In genomic region chr15:87089827-87090226, GRCm38 (mm10) we compare ENCODE assay signal across 32 mouse cellular contexts.
DNase-seq lines count a peak whose midpoint lies in the region; ATAC-seq lines count a peak whose summit lies in the region.
"Had no signal": no experiment of that assay in that cellular context is flagged by ENCODE, and none has a peak within 500 bp of the region (broad histone marks: within the 10 kb centered on the region; RNA-seq: fewer than 3 reads in every experiment).

No protein-coding gene starts in this region.

- WGBS in kidney, embryonic 15.5 days = 48% methylated on average over 5 of the region's 5 CpGs
- 37% methylated on average over 5 of the region's 5 CpGs for WGBS in neural tube, embryonic 15.5 days

- no peak overlapping the region for H3K9ac ChIP-seq in kidney, embryonic 15.5 days
- H3K9ac ChIP-seq in neural tube, embryonic 15.5 days (replicated peaks) = no peak overlapping the region
- H3K9ac ChIP-seq: embryonic facial prominence, embryonic 13.5 days; forebrain, embryonic 12.5 days; heart, embryonic 15.5 days; hindbrain, embryonic 14.5 days; limb, embryonic 15.5 days; liver, embryonic 13.5 days; midbrain, embryonic 15.5 days; neural tube, embryonic 13.5 days; stomach, embryonic 15.5 days had no signal

- H3K9me3 ChIP-seq in kidney, embryonic 15.5 days (replicated peaks) = no peaks in the 10 kb centered on the region
- no peaks in the 10 kb centered on the region for H3K9me3 ChIP-seq in neural tube, embryonic 15.5 days (replicated peaks)
- H3K9me3 ChIP-seq: embryonic facial prominence, embryonic 13.5 days; forebrain, embryonic 12.5 days; heart, embryonic 10.5 days; heart, embryonic 15.5 days; limb, embryonic 10.5 days; limb, embryonic 15.5 days; liver, embryonic 13.5 days; midbrain, embryonic 15.5 days; neural tube, embryonic 13.5 days; stomach, embryonic 15.5 days had no signal

- peak; percentile 57 for DNase-seq in embryo, embryonic 10 days (ENCODE audit: low spot score)
- DNase-seq in embryo, embryonic 9.5 days (ENCODE audit: extremely low spot score) = no peak
- no peak for DNase-seq in kidney, adult 9 months
- DNase-seq in neural tube, embryonic 10.5 days (ENCODE audit: extremely low spot score, low spot score) = peak; percentile 26
- DNase-seq: adrenal gland, adult 2 months; adrenal gland, postnatal 36 days; cerebellum, adult 2 months; cerebellum, postnatal 14 days; gastrocnemius, postnatal 25 days; heart, adult 11 months; kidney, adult 11 months; layer of hippocampus, postnatal 36 days; liver, embryonic 13.5 days; lung, postnatal 10 days; right cerebral cortex, postnatal 25 days had no signal

- H3K4me3 ChIP-seq in kidney, embryonic 15.5 days (replicated peaks) = no peak overlapping the region
- no peak overlapping the region for H3K4me3 ChIP-seq in neural tube, embryonic 15.5 days (replicated peaks)
- H3K4me3 ChIP-seq: embryonic facial prominence, embryonic 13.5 days; forebrain, embryonic 12.5 days; heart, embryonic 10.5 days; heart, embryonic 15.5 days; limb, embryonic 10.5 days; limb, embryonic 15.5 days; liver, embryonic 13.5 days; midbrain, embryonic 15.5 days; neural tube, embryonic 13.5 days; stomach, embryonic 15.5 days had no signal

- no peak overlapping the region for H3K4me2 ChIP-seq in kidney, embryonic 15.5 days
- H3K4me2 ChIP-seq in neural tube, embryonic 15.5 days = no peak overlapping the region
- H3K4me2 ChIP-seq: embryonic facial prominence, embryonic 13.5 days; forebrain, embryonic 12.5 days; heart, embryonic 15.5 days; hindbrain, embryonic 14.5 days; limb, embryonic 15.5 days; liver, embryonic 13.5 days; midbrain, embryonic 15.5 days; neural tube, embryonic 13.5 days; stomach, embryonic 15.5 days had no signal

- ATAC-seq in kidney, embryonic 15.5 days (replicated peaks; ENCODE audit: low FRiP score) = 0 out of 2 replicates have a peak, but pooled peaks have one; percentile 22
- no peak for ATAC-seq in neural tube, embryonic 15.5 days (ENCODE audit: low FRiP score)
- ATAC-seq in megakaryocyte, adult 5-6 weeks (ENCODE audit: poor library complexity, severe bottlenecking) = no peak
- ATAC-seq: activated CD4-positive, CD25-positive, alpha-beta regulatory T cell, adult 4 months; inflammation-experienced regulatory T-cells, adult 6 months; midbrain, embryonic 15.5 days had no signal

- H3K36me3 ChIP-seq in kidney, embryonic 15.5 days = no peaks in the 10 kb centered on the region
- no peaks in the 10 kb centered on the region for H3K36me3 ChIP-seq in neural tube, embryonic 15.5 days
- H3K36me3 ChIP-seq: embryonic facial prominence, embryonic 13.5 days; forebrain, embryonic 12.5 days; heart, embryonic 10.5 days; heart, embryonic 15.5 days; limb, embryonic 10.5 days; limb, embryonic 15.5 days; liver, embryonic 13.5 days; midbrain, embryonic 15.5 days; neural tube, embryonic 13.5 days; stomach, embryonic 15.5 days had no signal

- H3K4me1 ChIP-seq in kidney, embryonic 15.5 days = no peaks in the 10 kb centered on the region
- H3K4me1 ChIP-seq in neural tube, embryonic 15.5 days = no peaks in the 10 kb centered on the region
- H3K4me1 ChIP-seq: embryonic facial prominence, embryonic 13.5 days; heart, embryonic 10.5 days; heart, embryonic 15.5 days; limb, embryonic 10.5 days; limb, embryonic 15.5 days; liver, embryonic 13.5 days; midbrain, embryonic 15.5 days; stomach, embryonic 15.5 days had no signal

- H3K27me3 ChIP-seq in kidney, embryonic 15.5 days = no peaks in the 10 kb centered on the region
- no peaks in the 10 kb centered on the region for H3K27me3 ChIP-seq in neural tube, embryonic 15.5 days (replicated peaks)
- H3K27me3 ChIP-seq: CH12.LX; embryonic facial prominence, embryonic 13.5 days; forebrain, embryonic 12.5 days; heart, embryonic 15.5 days; liver, embryonic 13.5 days; midbrain, embryonic 15.5 days; neural tube, embryonic 13.5 days; stomach, embryonic 15.5 days had no signal

- H3K27ac ChIP-seq in kidney, embryonic 15.5 days = no peak overlapping the region
- no peak overlapping the region for H3K27ac ChIP-seq in neural tube, embryonic 15.5 days (replicated peaks)
- H3K27ac ChIP-seq: embryonic facial prominence, embryonic 13.5 days; forebrain, embryonic 12.5 days; heart, embryonic 10.5 days; heart, embryonic 15.5 days; hindbrain, embryonic 14.5 days; limb, embryonic 10.5 days; limb, embryonic 15.5 days; liver, embryonic 13.5 days; macrophage; midbrain, embryonic 15.5 days; neural tube, embryonic 13.5 days; stomach, embryonic 15.5 days had no signal

Comparison
In these comparisons a context has a peak if more than half of its experiments do, and no peak if none do; other contexts are left out.
1. DNase-seq: peak in embryo, embryonic 10 days (single experiment) and neural tube, embryonic 10.5 days (single experiment); none in embryo, embryonic 9.5 days (single experiment) and kidney, adult 9 months (single experiment).